Mouse (Mus musculus) hindbrain, postnatal 0 days (tissue): ENCODE measurements at regions not wholly inside any gene's neighbourhood (a gene's known extent, or its start where the extent isn't known, plus 50 kb on each side); places are given as distances from the start of the nearest gene placed in this dataset.
A peak's percentile ranks its signal among the peaks of the same experiment; 100 is the strongest.

ENCODE experiments used
- ATAC-seq: fragments of 200-750 bp; cut with Nextera tagmentation; 2 replicates; pipeline ENCODE4 v1.8.0; 2017; ENCODE audit warnings: mild to moderate bottlenecking, moderate TSS enrichment, moderate library complexity
- DNase-seq: peaks from one replicate; pipeline ENCODE4 v3.0.0-alpha.2; 2015; ENCODE audit warnings: low spot score
- H3K27ac ChIP-seq: fragments of 300-500 bp; sonication (generic); 2 replicates; pipeline ENCODE4 v1.5.1; 2014; ENCODE audit warnings: mild to moderate bottlenecking
- H3K27me3 ChIP-seq: fragments of 300-500 bp; sonication (generic); 2 replicates; pipeline ENCODE4 v1.6.1; 2014; ENCODE audit warnings: low read length, mixed read lengths; ENCODE audit not compliant: insufficient read depth
- H3K36me3 ChIP-seq: fragments of 300-500 bp; sonication (generic); 2 replicates; pipeline ENCODE4 v1.6.1; 2014; ENCODE audit warnings: low read length, mixed read lengths; ENCODE audit not compliant: insufficient read depth
- H3K4me1 ChIP-seq: fragments of 300-500 bp; sonication (generic); 2 replicates; pipeline ENCODE4 v1.6.1; 2014; ENCODE audit warnings: antibody characterized with exemption, low read length, mixed read lengths; ENCODE audit not compliant: insufficient read depth
- H3K4me2 ChIP-seq: fragments of 300-500 bp; sonication (generic); 2 replicates; pipeline ENCODE4 v1.6.1; 2014; ENCODE audit warnings: low read depth, mild to moderate bottlenecking, low read length, moderate library complexity, mixed read lengths
- H3K4me3 ChIP-seq: fragments of 300-500 bp; sonication (generic); 2 replicates; pipeline ENCODE4 v1.5.1; 2014; ENCODE audit warnings: low read length
- H3K9ac ChIP-seq: fragments of 300-500 bp; sonication (generic); replicated peaks from 2 replicates; pipeline ENCODE4 v1.6.1; 2014; ENCODE audit warnings: mild to moderate bottlenecking, low read length, moderate library complexity, mixed read lengths
- H3K9me3 ChIP-seq: fragments of 300-500 bp; sonication (generic); 2 replicates; pipeline ENCODE4 v1.6.1; 2016; ENCODE audit warnings: low read length, mixed read lengths
- CTCF ChIP-seq: IDR thresholded peaks from 2 replicates; pipeline ENCODE4 v1.5.1; 2016; ENCODE audit warnings: antibody characterized with exemption, control low read depth, low read depth
- WGBS: fragments of 180-500 bp; shearing (Covaris S2); extraction: QIAGEN DNeasy Blood & Tissue Kit; methylation state at CpG from one replicate; pipeline ENCODE4 v1.1.7; 2014; 5-methylcytosine and 5-hydroxymethylcytosine counted together

DNA sequence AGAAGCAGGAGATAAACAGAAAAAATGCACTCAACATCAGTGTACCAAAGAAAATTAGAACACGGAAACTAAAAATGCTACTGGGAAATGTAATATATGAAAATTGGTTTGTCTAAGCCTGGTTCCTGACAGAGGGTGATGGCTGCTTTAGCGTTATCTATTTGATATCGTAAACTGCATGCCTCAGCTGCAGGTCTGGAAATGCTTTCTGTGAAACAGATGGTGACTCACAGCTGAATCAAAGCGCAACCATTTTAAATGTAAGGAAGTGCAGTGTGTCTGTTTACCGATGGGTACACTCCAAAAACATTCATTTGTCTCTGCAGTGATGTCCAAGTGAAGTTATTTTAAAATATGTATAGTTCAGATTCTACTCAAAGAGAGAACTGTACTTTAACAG is 694.0 kb downstream of the 1190002N15Rik start:
- no peak for TF ChIP-seq CTCF
- Histone ChIP-seq H3K4me2 (no peak overlapping the region), H3K9me3 (no peaks in the 10 kb centered on the region), H3K27ac (no peak overlapping the region), H3K36me3 (no peaks in the 10 kb centered on the region), H3K9ac (no peak overlapping the region), H3K4me1 (no peaks in the 10 kb centered on the region), H3K4me3 (no peak overlapping the region), H3K27me3 (no peaks in the 10 kb centered on the region)
- WGBS: 70% methylated on average over 5 of the region's 5 CpGs
- ATAC-seq (no peak), DNase-seq (peak; percentile 22)
